Mouse (Mus musculus) bone marrow, adult 2 months (tissue): ENCODE data around the gene Gm45208.

Experiments
- CTCF ChIP-seq: fragments of 200-500 bp; IDR thresholded peaks from 2 replicates; pipeline ENCODE4 v1.5.1; 2011; ENCODE audit warnings: low read length, control low read depth; ENCODE audit not compliant: control insufficient read depth, insufficient read depth
- POLR2A ChIP-seq: fragments of 200-500 bp; IDR thresholded peaks from 2 replicates; pipeline ENCODE4 v1.6.1; 2011; ENCODE audit warnings: low read depth, mild to moderate bottlenecking, control low read depth, low read length, borderline replicate concordance; ENCODE audit not compliant: control insufficient read depth

GRCm38 (mm10) chrX:7722691-7723090 is 646 bp downstream of the Gm45208 start:
- TF ChIP-seq CTCF: no peak
- no peak for TF ChIP-seq POLR2A
